Mouse (Mus musculus): ENCODE measurements at regions not wholly inside any gene's neighbourhood (a gene's known extent, or its start where the extent isn't known, plus 50 kb on each side); places are given as distances from the start of the nearest gene placed in this dataset.

- no peak for TF ChIP-seq CTCF (IDR thresholded peaks at IDR 0.05; ENCODE audit: low read depth)
- no peak for TF ChIP-seq EP300 (IDR thresholded peaks at IDR 0.05; ENCODE audit: low read depth)
Observed at GRCm38 (mm10) chr2:48468895-48469294, 345.0 kb upstream of the Acvr2a start.

Measured in liver, embryonic 14.5 days (tissue).